ENCODE assay signal across 8 mouse cellular contexts in genomic region chr11:80478694-80479412, GRCm38 (mm10). TPM values are rescaled to one million over a fixed set of nuclear protein-coding genes. Genes with fewer than 3 reads are reported as not detected.
A peak's percentile ranks its signal among the peaks of the same experiment; 100 is the strongest.
DNase-seq lines count a peak whose midpoint lies in the region; ATAC-seq and TF ChIP-seq lines count a peak whose summit lies in the region.
"Had no signal": no experiment of that assay in that cellular context is flagged by ENCODE, and none has a peak within 500 bp of the region (broad histone marks: within the 10 kb centered on the region; RNA-seq: fewer than 3 reads in every experiment).

No protein-coding gene starts in this region.

- H3K27me3 ChIP-seq in C2C12 (ENCODE audit: control insufficient read depth, insufficient read depth, insufficient read length) = no peaks in the 10 kb centered on the region
- no peaks in the 10 kb centered on the region for H3K27me3 ChIP-seq in forebrain, postnatal 0 days (ENCODE audit: insufficient read depth, low read length)
- peaks cover 20% of the 10 kb centered on the region for H3K27me3 ChIP-seq in liver, embryonic 13.5 days

- no peaks in the 10 kb centered on the region for H3K9me3 ChIP-seq in forebrain, postnatal 0 days (ENCODE audit: low read length)
- no peaks in the 10 kb centered on the region for H3K9me3 ChIP-seq in liver, embryonic 13.5 days (replicated peaks)
- H3K9me3 ChIP-seq: heart, embryonic 12.5 days had no signal

- H3K4me3 ChIP-seq in C2C12 (ENCODE audit: insufficient read depth, poor library complexity, severe bottlenecking) = peak overlapping the region; percentile 14
- peak overlapping the region; percentile 97 for H3K4me3 ChIP-seq in forebrain, postnatal 0 days (ENCODE audit: low read depth, low read length)
- H3K4me3 ChIP-seq in liver, embryonic 13.5 days (replicated peaks) = no peak overlapping the region; the same call in 1 of the 2 replicates

- TF ChIP-seq CTCF in C2C12 (IDR thresholded peaks at IDR 0.05; ENCODE audit: control insufficient read depth, insufficient read depth, insufficient read length) = no peak
- TF ChIP-seq CTCF in forebrain, postnatal 0 days (IDR thresholded peaks at IDR 0.05; ENCODE audit: low read depth) = no peak

- WGBS in forebrain, postnatal 0 days = 12% methylated on average over 14 of the region's 14 CpGs
- WGBS in liver, embryonic 13.5 days (ENCODE audit: insufficient replicate concordance) = 76% methylated on average over 14 of the region's 14 CpGs

- H3K4me1 ChIP-seq in forebrain, postnatal 0 days (ENCODE audit: insufficient read depth) = peaks cover 33% of the 10 kb centered on the region
- H3K4me1 ChIP-seq in liver, embryonic 13.5 days (replicated peaks) = peaks cover 36% of the 10 kb centered on the region

- peaks cover 50% of the 10 kb centered on the region for H3K79me2 ChIP-seq in C2C12 (ENCODE audit: control insufficient read depth, insufficient read depth)

- peaks cover 31% of the 10 kb centered on the region for H3K79me3 ChIP-seq in C2C12 (ENCODE audit: low read depth)

- ATAC-seq in forebrain, postnatal 0 days = no peak
- ATAC-seq in liver, embryonic 13.5 days (ENCODE audit: low read depth) = no peak

- peak overlapping the region; percentile 99 for H3K27ac ChIP-seq in forebrain, postnatal 0 days (ENCODE audit: low read depth, low read length)
- H3K27ac ChIP-seq in liver, embryonic 13.5 days = no peak overlapping the region

- peaks cover 35% of the 10 kb centered on the region for H3K36me3 ChIP-seq in C2C12 (ENCODE audit: control insufficient read depth, insufficient read depth)
- peaks cover 6% of the 10 kb centered on the region for H3K36me3 ChIP-seq in forebrain, postnatal 0 days (ENCODE audit: insufficient read depth)
- H3K36me3 ChIP-seq in liver, embryonic 13.5 days = peaks cover 12% of the 10 kb centered on the region

- peak overlapping the region; percentile 99 for H3K9ac ChIP-seq in forebrain, postnatal 0 days
- no peak overlapping the region for H3K9ac ChIP-seq in liver, embryonic 13.5 days
- H3K9ac ChIP-seq: heart, embryonic 12.5 days had no signal

- DNase-seq in Muller cell, postnatal 12 days (ENCODE audit: inconsistent ontology term) = peak; percentile 76
- DNase-seq in forebrain, postnatal 0 days = peak; percentile 54
- DNase-seq in liver, embryonic 13.5 days = no peak
- DNase-seq in gastrocnemius, postnatal 10 days = no peak
- DNase-seq in ovary, postnatal 14 days (ENCODE audit: low spot score) = no peak
- no peak for DNase-seq in adrenal gland, postnatal 4 days (ENCODE audit: low spot score in 2 of 2)

- no peak overlapping the region for H3ac ChIP-seq in C2C12 (ENCODE audit: control insufficient read depth, insufficient read length, low read depth)

- peak overlapping the region; percentile 88 for H3K4me2 ChIP-seq in forebrain, postnatal 0 days (ENCODE audit: low read depth)
- peak overlapping the region; percentile 99; the same call in 1 of the 2 replicates for H3K4me2 ChIP-seq in liver, embryonic 13.5 days

TF ChIP-seq in C2C12, 6 proteins besides CTCF, POLR2A, EP300 and RAD21:
- TF ChIP-seq MYOG (IDR thresholded peaks at IDR 0.05; ENCODE audit: control insufficient read depth, extremely low read depth, insufficient read length) (no peak), FOSL1 (IDR thresholded peaks at IDR 0.05; ENCODE audit: insufficient read depth, low read length, poor library complexity, severe bottlenecking) (no peak), CEBPB (IDR thresholded peaks at IDR 0.05; ENCODE audit: low read depth) (no peak), MYOD1 (IDR thresholded peaks at IDR 0.05; ENCODE audit: control insufficient read depth, insufficient read length, low read depth) (no peak), MAX (IDR thresholded peaks at IDR 0.05) (no peak), USF1 (IDR thresholded peaks at IDR 0.05; ENCODE audit: low read depth) (no peak)

RNA-seq across cellular contexts. Expression of gene Cdk5r1, which starts 2.0 kb away (rescaled TPM):
- polyA plus RNA-seq in C2C12 (2012; fragmentation: generic; extraction: Trizol) = 4.7 TPM
- 392 and 416 TPM in 2 replicates for total RNA-seq in forebrain, postnatal 0 days (2014; rRNA removed)
- 117 and 122 TPM in 2 replicates for polyA plus RNA-seq in forebrain, postnatal 0 days (2015; fragmentation: Nextera tagmentation; extraction: Ambion mirVana)
- 0.41 TPM in 2 replicates for polyA plus RNA-seq in liver, embryonic 13.5 days (2015; fragmentation: Nextera tagmentation; extraction: Ambion mirVana)
- total RNA-seq in gastrocnemius, postnatal 10 days (2021) = 1 to 10 TPM; 5.5 to 7.2 TPM
- 1 to 10 TPM; 8.0 to 9.6 TPM for total RNA-seq in adrenal gland, postnatal 4 days (2021)

RNA-seq across cellular contexts. Expression of gene Psmd11, which starts 50.4 kb away (rescaled TPM):
- 82.9 TPM for polyA plus RNA-seq in C2C12 (2012; fragmentation: generic; extraction: Trizol)
- total RNA-seq in forebrain, postnatal 0 days (2014; rRNA removed) = 30.2 and 33.4 TPM in 2 replicates
- polyA plus RNA-seq in forebrain, postnatal 0 days (2015; fragmentation: Nextera tagmentation; extraction: Ambion mirVana) = 280 and 310 TPM in 2 replicates
- 218 and 238 TPM in 2 replicates for polyA plus RNA-seq in liver, embryonic 13.5 days (2015; fragmentation: Nextera tagmentation; extraction: Ambion mirVana)
- 100 to 1,000 TPM; 121 to 126 TPM for total RNA-seq in gastrocnemius, postnatal 10 days (2021)
- 100 to 1,000 TPM; 116 to 131 TPM for total RNA-seq in adrenal gland, postnatal 4 days (2021)

Comparison
In these comparisons a context has a peak if more than half of its experiments do, and no peak if none do; other contexts are left out.
1. DNase-seq: peak in Muller cell, postnatal 12 days (single experiment) and forebrain, postnatal 0 days (single experiment); none in liver, embryonic 13.5 days (single experiment), gastrocnemius, postnatal 10 days (single experiment), ovary, postnatal 14 days (single experiment) and adrenal gland, postnatal 4 days (0 of 2).
2. RNA of gene Cdk5r1, which starts 2.0 kb away (total RNA-seq): 392 to 416 TPM in forebrain, postnatal 0 days; 8.0 to 9.6 TPM in adrenal gland, postnatal 4 days and 5.5 to 7.2 TPM in gastrocnemius, postnatal 10 days; every median in the first group is over 10 times any median in the second.